Mouse (Mus musculus) lung, embryonic 14.5 days (tissue): ENCODE data around the gene Vgll2. TPM values are rescaled to one million over a fixed set of nuclear protein-coding genes. Genes with fewer than 3 reads are reported as not detected.

Experiments
- ATAC-seq: fragments of 200-750 bp; cut with Nextera tagmentation; 2 replicates; pipeline ENCODE4 v1.8.0; 2017; ENCODE audit warnings: mild to moderate bottlenecking, moderate TSS enrichment, moderate library complexity; ENCODE audit not compliant: insufficient read depth
- DNase-seq: peaks from one replicate; pipeline ENCODE4 v3.0.0-alpha.2; 2015
- H3K27ac ChIP-seq: fragments of 300-500 bp; sonication (generic); 2 replicates; pipeline ENCODE4 v1.5.1; 2014; ENCODE audit warnings: low read depth, mild to moderate bottlenecking, moderate library complexity
- H3K27me3 ChIP-seq: fragments of 300-500 bp; sonication (generic); 2 replicates; pipeline ENCODE4 v1.6.1; 2014; ENCODE audit warnings: low read length, control low read depth; ENCODE audit not compliant: insufficient read depth
- H3K36me3 ChIP-seq: fragments of 300-500 bp; sonication (generic); 2 replicates; pipeline ENCODE4 v1.6.1; 2014; ENCODE audit warnings: control low read depth; ENCODE audit not compliant: insufficient read depth
- H3K4me1 ChIP-seq: fragments of 300-500 bp; sonication (generic); 2 replicates; pipeline ENCODE4 v1.6.1; 2014; ENCODE audit warnings: antibody characterized with exemption, control low read depth; ENCODE audit not compliant: insufficient read depth
- H3K4me2 ChIP-seq: fragments of 300-500 bp; sonication (generic); 2 replicates; pipeline ENCODE4 v1.6.1; 2014; ENCODE audit warnings: mild to moderate bottlenecking
- H3K4me3 ChIP-seq: fragments of 300-500 bp; sonication (generic); 2 replicates; pipeline ENCODE4 v1.5.1; 2014; ENCODE audit warnings: low read depth, low read length
- H3K9ac ChIP-seq: fragments of 300-500 bp; sonication (generic); 2 replicates; pipeline ENCODE4 v1.6.1; 2014
- H3K9me3 ChIP-seq: fragments of 300-500 bp; sonication (generic); 2 replicates; pipeline ENCODE4 v1.6.1; 2016; ENCODE audit warnings: low read depth, low read length, control low read depth
- CTCF ChIP-seq: IDR thresholded peaks from 2 replicates; pipeline ENCODE4 v1.5.1; 2016; ENCODE audit warnings: antibody characterized with exemption, low read depth
- WGBS: fragments of 180-500 bp; shearing (Covaris S2); extraction: QIAGEN DNeasy Blood & Tissue Kit; methylation state at CpG from one replicate; pipeline ENCODE4 v1.1.7; 2014; 5-methylcytosine and 5-hydroxymethylcytosine counted together
- polyA plus RNA-seq: library from polyadenylated mRNA; unstranded; fragments of >200 nt; fragmentation: Nextera tagmentation; extraction: Ambion mirVana; gene quantifications from 2 replicates; pipeline ENCODE4 v1.2.1, GENCODE M21; 2014

The Vgll2 gene
- polyA plus RNA-seq, 1 experiment from 2014 or later: not detected

GRCm38 (mm10) chr10:52021736-52022394, 437 bp upstream of the Vgll2 start:
- no peak overlapping the region for H3K9ac ChIP-seq
- peak; percentile 28; the same call in 1 of the 2 replicates for ATAC-seq
- no peaks in the 10 kb centered on the region for H3K36me3 ChIP-seq
- no peak overlapping the region for H3K27ac ChIP-seq
- peak overlapping the region; percentile 43 for H3K4me3 ChIP-seq
- H3K27me3 ChIP-seq: peaks cover 69% of the 10 kb centered on the region
- H3K4me1 ChIP-seq: no peaks in the 10 kb centered on the region
- 2% methylated on average over 15 of the region's 15 CpGs for WGBS
- no peak for TF ChIP-seq CTCF
- H3K4me2 ChIP-seq: peak overlapping the region; percentile 85
- H3K9me3 ChIP-seq: no peaks in the 10 kb centered on the region
- no peak for DNase-seq

GRCm38 (mm10) chr10:52023213-52024052, 1.1 kb downstream of the Vgll2 start:
- Histone ChIP-seq H3K27me3 (peaks cover 85% of the 10 kb centered on the region), H3K4me3 (peak overlapping the region; percentile 43; the same call in 1 of the 2 replicates), H3K9ac (no peak overlapping the region), H3K36me3 (no peaks in the 10 kb centered on the region), H3K4me2 (peak overlapping the region; percentile 85), H3K4me1 (no peaks in the 10 kb centered on the region), H3K27ac (no peak overlapping the region), H3K9me3 (no peaks in the 10 kb centered on the region)
- 4% methylated on average over 17 of the region's 17 CpGs for WGBS
- ATAC-seq: no peak
- DNase-seq: no peak
- no peak for TF ChIP-seq CTCF

GRCm38 (mm10) chr10:52024053-52024410, 1.7 kb downstream of the Vgll2 start:
- Histone ChIP-seq H3K36me3 (no peaks in the 10 kb centered on the region), H3K4me1 (no peaks in the 10 kb centered on the region), H3K9me3 (no peaks in the 10 kb centered on the region), H3K27ac (no peak overlapping the region), H3K9ac (no peak overlapping the region), H3K4me2 (no peak overlapping the region), H3K4me3 (no peak overlapping the region), H3K27me3 (peaks cover 90% of the 10 kb centered on the region)
- ATAC-seq (no peak), DNase-seq (no peak)
- no peak for TF ChIP-seq CTCF
- 13% methylated on average over 2 of the region's 2 CpGs for WGBS

GRCm38 (mm10) chr10:52025291-52025690, 3.0 kb downstream of the Vgll2 start:
- ATAC-seq (no peak), DNase-seq (no peak)
- Histone ChIP-seq H3K4me3 (no peak overlapping the region), H3K4me1 (no peaks in the 10 kb centered on the region), H3K36me3 (no peaks in the 10 kb centered on the region), H3K4me2 (no peak overlapping the region), H3K27me3 (peaks cover 94% of the 10 kb centered on the region), H3K9me3 (no peaks in the 10 kb centered on the region), H3K27ac (no peak overlapping the region), H3K9ac (no peak overlapping the region)
- no peak for TF ChIP-seq CTCF
- 0% methylated on average over 1 of the region's 1 CpGs for WGBS

- DNase-seq (no peak), ATAC-seq (no peak)
- Histone ChIP-seq H3K27me3 (peaks cover 88% of the 10 kb centered on the region), H3K36me3 (no peaks in the 10 kb centered on the region), H3K4me2 (no peak overlapping the region), H3K9ac (no peak overlapping the region), H3K4me1 (no peaks in the 10 kb centered on the region), H3K27ac (no peak overlapping the region), H3K9me3 (no peaks in the 10 kb centered on the region), H3K4me3 (no peak overlapping the region)
- TF ChIP-seq CTCF: no peak
- 20% methylated on average over 7 of the region's 7 CpGs for WGBS
Observed at GRCm38 (mm10) chr10:52025821-52026220, 3.5 kb downstream of the Vgll2 start.

GRCm38 (mm10) chr10:52027161-52028035, 5.1 kb downstream of the Vgll2 start:
- Histone ChIP-seq H3K27me3 (peaks cover 78% of the 10 kb centered on the region), H3K4me3 (peak overlapping the region; percentile 36), H3K4me2 (peak overlapping the region; percentile 66), H3K4me1 (no peaks in the 10 kb centered on the region), H3K9ac (no peak overlapping the region), H3K27ac (no peak overlapping the region), H3K9me3 (no peaks in the 10 kb centered on the region), H3K36me3 (no peaks in the 10 kb centered on the region)
- no peak for TF ChIP-seq CTCF
- WGBS: 1% methylated on average over 68 of the region's 68 CpGs
- DNase-seq (no peak), ATAC-seq (peak; percentile 67)
